10 mouse cellular contexts compared by ENCODE assay signal in genomic region chr1:177408690-177409089, GRCm38 (mm10). TPM values are rescaled to one million over a fixed set of nuclear protein-coding genes. Genes with fewer than 3 reads are reported as not detected.
DNase-seq lines count a peak whose midpoint lies in the region; ATAC-seq and TF ChIP-seq lines count a peak whose summit lies in the region.
"Had no signal": no experiment of that assay in that cellular context is flagged by ENCODE, and none has a peak within 500 bp of the region (broad histone marks: within the 10 kb centered on the region; RNA-seq: fewer than 3 reads in every experiment).

No protein-coding gene starts in this region.

- H3K9me3 ChIP-seq in intestine, postnatal 0 days (ENCODE audit: control insufficient read depth): no peaks in the 10 kb centered on the region
- H3K9me3 ChIP-seq in intestine, embryonic 15.5 days: no peaks in the 10 kb centered on the region
- H3K9me3 ChIP-seq in ES-E14 (ENCODE audit: control insufficient read depth, insufficient read depth, low read depth, low read length): no peaks in the 10 kb centered on the region
- H3K9me3 ChIP-seq in hindbrain, embryonic 13.5 days: no peaks in the 10 kb centered on the region
- H3K9me3 ChIP-seq: embryonic facial prominence, embryonic 12.5 days had no signal

- no peak overlapping the region for H3K9ac ChIP-seq in intestine, postnatal 0 days (ENCODE audit: low read depth, low read length)
- no peak overlapping the region for H3K9ac ChIP-seq in intestine, embryonic 15.5 days
- H3K9ac ChIP-seq in ES-E14 (ENCODE audit: insufficient read depth, low read depth, low read length, poor library complexity, severe bottlenecking): no peak overlapping the region
- H3K9ac ChIP-seq in hindbrain, embryonic 13.5 days: no peak overlapping the region
- H3K9ac ChIP-seq: embryonic facial prominence, embryonic 12.5 days had no signal

- TF ChIP-seq CTCF in intestine, postnatal 0 days (IDR thresholded peaks at IDR 0.05; ENCODE audit: low read depth): peak; percentile 70
- TF ChIP-seq CTCF in lung, adult 2 months (IDR thresholded peaks at IDR 0.05; ENCODE audit: insufficient read depth, low read length): no peak
- TF ChIP-seq CTCF in thymus, adult 2 months (IDR thresholded peaks at IDR 0.05; ENCODE audit: borderline replicate concordance, control insufficient read depth, extremely low read depth, insufficient read depth, low read length, poor library complexity): no peak

- in situ Hi-C loops in ES-E14 (cut with MboI; ENCODE audit: low sequenced_read_pairs in 2 of 2, unreplicated experiment in 2 of 2): no loop called here

- DNase-seq in ES-E14 (ENCODE audit: low read depth, low spot score): peak; percentile 15
- peak; percentile 21 for DNase-seq in cerebellum, adult 9-11 months
- DNase-seq in lung, adult 2 months: peak; percentile 34
- DNase-seq in thymus, adult 2 months: peak; percentile 67
- no peak for DNase-seq in right cerebral cortex, adult 18-20 months

- WGBS in intestine, postnatal 0 days: 59% methylated on average over 3 of the region's 3 CpGs
- 60% methylated on average over 3 of the region's 3 CpGs for WGBS in intestine, embryonic 15.5 days
- 45% methylated on average over 3 of the region's 3 CpGs for WGBS in lung, adult 2 months
- 55% methylated on average over 3 of the region's 3 CpGs for WGBS in thymus, adult 2 months
- 84% methylated on average over 3 of the region's 3 CpGs for WGBS in hindbrain, embryonic 13.5 days

- no peak for TF ChIP-seq POLR2A in lung, adult 2 months (IDR thresholded peaks at IDR 0.05; ENCODE audit: borderline replicate concordance, extremely low read depth, low read depth, low read length)
- TF ChIP-seq POLR2A in thymus, adult 2 months (IDR thresholded peaks at IDR 0.05; ENCODE audit: control insufficient read depth, extremely low read depth, insufficient read depth, low read length, poor library complexity): no peak

- no peaks in the 10 kb centered on the region for H3K36me3 ChIP-seq in intestine, postnatal 0 days (ENCODE audit: control insufficient read depth, insufficient read depth)
- no peaks in the 10 kb centered on the region for H3K36me3 ChIP-seq in intestine, embryonic 15.5 days
- H3K36me3 ChIP-seq in ES-E14 (ENCODE audit: control insufficient read depth, insufficient read depth, low read length, poor library complexity, severe bottlenecking): no peaks in the 10 kb centered on the region
- no peaks in the 10 kb centered on the region for H3K36me3 ChIP-seq in thymus, adult 2 months (ENCODE audit: control insufficient read depth, insufficient read depth, low read length)
- H3K36me3 ChIP-seq in hindbrain, embryonic 13.5 days: no peaks in the 10 kb centered on the region
- H3K36me3 ChIP-seq: embryonic facial prominence, embryonic 12.5 days had no signal

- H3K4me2 ChIP-seq in intestine, postnatal 0 days (replicated peaks; ENCODE audit: low read depth): no peak overlapping the region
- H3K4me2 ChIP-seq in intestine, embryonic 15.5 days (replicated peaks): no peak overlapping the region
- no peak overlapping the region for H3K4me2 ChIP-seq in hindbrain, embryonic 13.5 days
- H3K4me2 ChIP-seq: embryonic facial prominence, embryonic 12.5 days had no signal

- no peak overlapping the region for H3K4me3 ChIP-seq in intestine, postnatal 0 days (ENCODE audit: low read depth, low read length)
- no peak overlapping the region for H3K4me3 ChIP-seq in intestine, embryonic 15.5 days (replicated peaks)
- no peak overlapping the region for H3K4me3 ChIP-seq in ES-E14 (ENCODE audit: insufficient read depth in 1 of 2, low read depth in 1 of 2, low read length in 2 of 2, poor library complexity in 1 of 2, severe bottlenecking in 1 of 2)
- no peak overlapping the region for H3K4me3 ChIP-seq in lung, adult 2 months (replicated peaks; ENCODE audit: extremely low read depth, low read depth, low read length)
- H3K4me3 ChIP-seq in thymus, adult 2 months (ENCODE audit: control insufficient read depth, insufficient read depth, low read length): no peak overlapping the region
- no peak overlapping the region for H3K4me3 ChIP-seq in hindbrain, embryonic 13.5 days
- H3K4me3 ChIP-seq: embryonic facial prominence, embryonic 12.5 days had no signal

- no peak overlapping the region for H3K27ac ChIP-seq in intestine, postnatal 0 days (ENCODE audit: low read depth, low read length)
- H3K27ac ChIP-seq in intestine, embryonic 15.5 days: no peak overlapping the region
- no peak overlapping the region for H3K27ac ChIP-seq in ES-E14 (ENCODE audit: insufficient read depth, low read depth, low read length, poor library complexity, severe bottlenecking)
- H3K27ac ChIP-seq in thymus, adult 2 months (ENCODE audit: control insufficient read depth, insufficient read depth, low read length): no peak overlapping the region
- H3K27ac ChIP-seq in hindbrain, embryonic 13.5 days: no peak overlapping the region
- H3K27ac ChIP-seq: embryonic facial prominence, embryonic 12.5 days; macrophage had no signal

- no peaks in the 10 kb centered on the region for H3K27me3 ChIP-seq in intestine, postnatal 0 days (replicated peaks; ENCODE audit: control insufficient read depth, insufficient read depth, low read length)
- H3K27me3 ChIP-seq in intestine, embryonic 15.5 days (replicated peaks): no peaks in the 10 kb centered on the region
- H3K27me3 ChIP-seq in thymus, adult 2 months (ENCODE audit: control insufficient read depth, insufficient read depth, low read length): no peaks in the 10 kb centered on the region
- H3K27me3 ChIP-seq in hindbrain, embryonic 13.5 days: no peaks in the 10 kb centered on the region
- H3K27me3 ChIP-seq: embryonic facial prominence, embryonic 12.5 days had no signal

- no peaks in the 10 kb centered on the region for H3K4me1 ChIP-seq in intestine, postnatal 0 days (replicated peaks; ENCODE audit: control insufficient read depth, insufficient read depth, low read length)
- 0 out of 2 replicates have a peak, but pooled peaks cover 2% of the 10 kb centered on the region for H3K4me1 ChIP-seq in intestine, embryonic 15.5 days (replicated peaks)
- no peaks in the 10 kb centered on the region for H3K4me1 ChIP-seq in ES-E14 (ENCODE audit: control insufficient read depth in 2 of 2, insufficient read depth in 2 of 2, low read length in 2 of 2, poor library complexity in 1 of 2)
- H3K4me1 ChIP-seq in lung, adult 2 months (ENCODE audit: control insufficient read depth, insufficient read depth, low read length): no peaks in the 10 kb centered on the region; the same call in 1 of the 2 replicates
- no peaks in the 10 kb centered on the region for H3K4me1 ChIP-seq in thymus, adult 2 months (replicated peaks; ENCODE audit: control insufficient read depth, insufficient read depth, low read length)
- peaks cover 18% of the 10 kb centered on the region for H3K4me1 ChIP-seq in hindbrain, embryonic 13.5 days (replicated peaks)

- ATAC-seq in intestine, postnatal 0 days: no peak
- no peak for ATAC-seq in intestine, embryonic 15.5 days
- ATAC-seq in hindbrain, embryonic 13.5 days (ENCODE audit: low FRiP score): no peak

TF ChIP-seq in ES-E14, 5 proteins besides CTCF, POLR2A, EP300 and RAD21:
- no peak for TF ChIP-seq ZC3H11A (IDR thresholded peaks at IDR 0.05; ENCODE audit: borderline replicate concordance, low read depth, low read length)
- TF ChIP-seq HCFC1 (IDR thresholded peaks at IDR 0.05; ENCODE audit: borderline replicate concordance, insufficient read depth, low read length): no peak
- no peak for TF ChIP-seq ZNF384 (IDR thresholded peaks at IDR 0.05; ENCODE audit: low read depth, low read length)

RNA-seq across cellular contexts. Expression of gene Zbtb18, which starts 33.5 kb away (rescaled TPM):
- 2.5 and 3.1 TPM in 2 replicates for polyA plus RNA-seq in intestine, postnatal 0 days (2015; fragmentation: Nextera tagmentation; extraction: Ambion mirVana)
- polyA plus RNA-seq in intestine, embryonic 15.5 days (2015; fragmentation: Nextera tagmentation; extraction: Ambion mirVana): 2.0 and 2.2 TPM in 2 replicates
- total RNA-seq in ES-E14 (2012; rRNA removed): 11.4 and 11.5 TPM in 2 replicates
- 10.5 and 18.0 TPM in 2 replicates for polyA plus RNA-seq in lung, adult 2 months (2012; rRNA removed)
- 46.9 and 50.0 TPM in 2 replicates for polyA plus RNA-seq in thymus, adult 2 months (2012; rRNA removed)
- polyA plus RNA-seq in hindbrain, embryonic 13.5 days (2015; fragmentation: Nextera tagmentation; extraction: Ambion mirVana): 11.5 and 14.2 TPM in 2 replicates
